Mouse (Mus musculus) liver, embryonic 18 days (tissue): ENCODE measurements around the gene Ctu1. TPM values are rescaled to one million over a fixed set of nuclear protein-coding genes. Genes with fewer than 3 reads are reported as not detected.

Experiments
- polyA plus RNA-seq: library from polyadenylated mRNA; depleted of rRNA; stranded (reverse); fragments of >200 nt; gene quantifications from 2 replicates; pipeline ENCODE4 v1.2.3, GENCODE M21; 2012; rRNA removed

The Ctu1 gene
- 2.6 and 2.8 TPM in 2 replicates for polyA plus RNA-seq

GRCm38 (mm10) chr7:43671809-43672580 lies at the start of gene Ctu1:
Gene Ctu1, plus strand, starts transcription at chr7:43672016.

GRCm38 (mm10) chr7:43634500-43634899 lies 37.3 kb upstream of the Ctu1 start, which contains the start of gene Ceacam18:
Gene Ceacam18, plus strand, starts transcription at chr7:43634707.

GRCm38 (mm10) chr7:43660002-43660401 lies 11.8 kb upstream of the Ctu1 start, which contains the start of gene Siglece:
Gene Siglece, minus strand, starts transcription at chr7:43660161.

GRCm38 (mm10) chr7:43690118-43690517 lies 18.3 kb downstream of the Ctu1 start, which contains the start of gene Klk14:
Gene Klk14, plus strand, starts transcription at chr7:43690418.

GRCm38 (mm10) chr7:43712267-43712666 lies 40.5 kb downstream of the Ctu1 start, which contains the start of gene Klk13:
Gene Klk13, plus strand, starts transcription at chr7:43712567.

Other genes with a start within 250 kb of the Ctu1 start
- 0.06 and 0.07 TPM in 2 replicates for gene Lim2, start 244.3 kb upstream of the Ctu1 start, polyA plus RNA-seq
- gene Nkg7, start 234.9 kb upstream of the Ctu1 start, polyA plus RNA-seq = 6.7 and 6.9 TPM in 2 replicates
- 0.56 and 1.4 TPM in 2 replicates for gene Cldnd2, start 231.2 kb upstream of the Ctu1 start, polyA plus RNA-seq
- 327 and 343 TPM in 2 replicates for gene Etfb, start 227.9 kb upstream of the Ctu1 start, polyA plus RNA-seq
- 0.08 and 0.30 TPM in 2 replicates for gene Gm45233, start 227.9 kb upstream of the Ctu1 start, polyA plus RNA-seq
- 0.81 and 0.91 TPM in 2 replicates for gene Vsig10l, start 208.9 kb upstream of the Ctu1 start, polyA plus RNA-seq
- 0.01 and 0.03 TPM in 2 replicates for gene Iglon5, start 181.9 kb upstream of the Ctu1 start, polyA plus RNA-seq
- gene 4931406B18Rik, start 166.1 kb upstream of the Ctu1 start, polyA plus RNA-seq = not detected in 2 replicates
- 9.2 and 11.9 TPM in 2 replicates for gene Cd33, start 127.6 kb upstream of the Ctu1 start, polyA plus RNA-seq
- 0.45 and 0.46 TPM in 2 replicates for gene Zfp658, start 109.8 kb upstream of the Ctu1 start, polyA plus RNA-seq
- gene Zfp719, start 92.4 kb upstream of the Ctu1 start, polyA plus RNA-seq = 1.0 and 1.1 TPM in 2 replicates
- gene Zfp819, start 64.8 kb upstream of the Ctu1 start, polyA plus RNA-seq = 0.02 TPM in 1 of 2 replicates, not detected in the other
- 0.02 TPM in 1 of 2 replicates, not detected in the other for gene Ceacam18, start 37.3 kb upstream of the Ctu1 start, polyA plus RNA-seq
- 5.9 and 8.5 TPM in 2 replicates for gene Siglece, start 11.9 kb upstream of the Ctu1 start, polyA plus RNA-seq
- gene Klk14, start 18.4 kb downstream of the Ctu1 start, polyA plus RNA-seq = 0.02 TPM in 1 of 2 replicates, not detected in the other
- gene Klk13, start 40.6 kb downstream of the Ctu1 start, polyA plus RNA-seq = not detected in 2 replicates
- gene Klk12, start 96.9 kb downstream of the Ctu1 start, polyA plus RNA-seq = not detected in 2 replicates
- not detected in 2 replicates for gene Klk11, start 102.6 kb downstream of the Ctu1 start, polyA plus RNA-seq
- gene Klk10, start 109.0 kb downstream of the Ctu1 start, polyA plus RNA-seq = 0.02 and 0.07 TPM in 2 replicates
- not detected in 2 replicates for gene Klk9, start 119.9 kb downstream of the Ctu1 start, polyA plus RNA-seq
- 3.3 and 3.8 TPM in 2 replicates for gene Klk8, start 125.6 kb downstream of the Ctu1 start, polyA plus RNA-seq
- not detected in 2 replicates for gene Klk7, start 139.3 kb downstream of the Ctu1 start, polyA plus RNA-seq
- not detected in 2 replicates for gene Klk6, start 152.5 kb downstream of the Ctu1 start, polyA plus RNA-seq
- gene Klk5, start 170.0 kb downstream of the Ctu1 start, polyA plus RNA-seq = not detected in 2 replicates
- not detected in 2 replicates for gene Klk4, start 209.1 kb downstream of the Ctu1 start, polyA plus RNA-seq